ENCODE assay signal across 8 mouse cellular contexts in the genomic region with DNA sequence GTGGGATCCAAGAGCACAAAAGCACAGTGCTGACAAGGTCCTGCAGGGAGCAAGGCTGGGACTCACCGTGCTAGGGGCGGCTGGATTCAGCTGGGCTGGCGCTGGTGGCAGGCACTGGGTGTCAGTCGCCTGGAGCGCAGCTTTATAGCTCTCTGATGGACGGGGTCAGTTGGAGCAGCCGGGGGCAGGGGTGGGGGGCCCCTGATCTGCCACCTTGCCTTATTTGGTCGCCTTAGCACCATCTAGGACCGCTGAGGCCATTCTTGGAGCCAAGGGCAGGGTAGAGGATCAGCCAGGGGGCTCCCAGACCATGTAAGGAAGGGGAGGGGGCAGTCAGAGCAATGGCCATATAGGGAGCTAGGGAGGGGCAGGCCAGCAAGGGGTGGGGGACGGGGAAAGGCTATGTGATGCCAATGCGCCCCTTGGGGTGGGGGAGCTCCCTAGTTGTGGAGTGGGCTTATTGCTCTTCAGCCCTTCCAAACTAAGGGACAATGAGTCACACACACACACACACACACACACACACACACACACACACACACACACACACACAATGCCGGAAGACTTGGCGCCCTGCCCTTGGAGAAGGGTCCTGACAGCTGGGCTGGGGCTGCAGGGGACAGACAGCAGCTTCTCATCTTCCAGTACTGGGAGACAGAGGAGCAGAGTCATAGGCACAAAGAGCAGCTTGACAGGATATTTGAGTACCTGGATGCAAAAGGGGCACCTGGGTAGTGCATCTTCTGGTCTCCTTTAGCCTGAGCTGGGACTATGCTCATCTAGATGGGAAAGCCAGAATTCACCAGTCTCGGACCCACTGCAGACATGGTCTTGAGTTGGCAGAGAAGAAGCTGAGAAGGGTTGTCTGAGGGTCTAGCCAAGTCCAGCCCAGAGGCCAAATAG. TPM values are rescaled to one million over a fixed set of nuclear protein-coding genes. Genes with fewer than 3 reads are reported as not detected.
DNase-seq lines count a peak whose midpoint lies in the region; ATAC-seq lines count a peak whose summit lies in the region.

Gene Actc1 (minus strand): TSS at position 853 of the 903 bp plus-strand sequence.

- intact Hi-C loops in left cerebral cortex, postnatal 10 days (cut with DNase I): no loop called here

- H3K27ac ChIP-seq in embryonic facial prominence, embryonic 15.5 days (replicated peaks): no peak within 1 kb of the TSS
- H3K27ac ChIP-seq in hindbrain, embryonic 10.5 days: peak within 1 kb of the TSS; percentile 70; the same call in 1 of the 2 replicates
- H3K27ac ChIP-seq in midbrain, embryonic 13.5 days: no peak within 1 kb of the TSS

- peaks cover 6% of the 10 kb centered on the region; the same call in 1 of the 2 replicates for H3K4me1 ChIP-seq in embryonic facial prominence, embryonic 15.5 days
- peaks cover 17% of the 10 kb centered on the region for H3K4me1 ChIP-seq in hindbrain, embryonic 10.5 days (replicated peaks)
- H3K4me1 ChIP-seq in midbrain, embryonic 13.5 days (replicated peaks): peaks cover 11% of the 10 kb centered on the region

- peak; percentile 25 for DNase-seq in kidney, postnatal 10 days
- DNase-seq in kidney, postnatal 14 days: no peak
- peak; percentile 5 for DNase-seq in hindbrain, embryonic 10.5 days (ENCODE audit: low spot score)
- DNase-seq in left cerebral cortex, postnatal 10 days (ENCODE audit: extremely low spot score in 1 of 2, low spot score in 2 of 2): no peak
- no peak for DNase-seq in thymus, postnatal 10 days (ENCODE audit: low spot score in 2 of 2)
- no peak for DNase-seq in ovary, adult 18-20 months (ENCODE audit: low spot score)

- no peaks in the 10 kb centered on the region for H3K27me3 ChIP-seq in embryonic facial prominence, embryonic 15.5 days
- no peaks in the 10 kb centered on the region for H3K27me3 ChIP-seq in hindbrain, embryonic 10.5 days (ENCODE audit: insufficient read depth, poor library complexity, severe bottlenecking)
- no peaks in the 10 kb centered on the region for H3K27me3 ChIP-seq in midbrain, embryonic 13.5 days

- H3K4me2 ChIP-seq in embryonic facial prominence, embryonic 15.5 days (replicated peaks): no peak within 1 kb of the TSS
- H3K4me2 ChIP-seq in midbrain, embryonic 13.5 days (replicated peaks): no peak within 1 kb of the TSS

- peak within 1 kb of the TSS; percentile 9; the same call in 1 of the 2 replicates for H3K4me3 ChIP-seq in embryonic facial prominence, embryonic 15.5 days (replicated peaks)
- H3K4me3 ChIP-seq in hindbrain, embryonic 10.5 days: no peak within 1 kb of the TSS
- H3K4me3 ChIP-seq in midbrain, embryonic 13.5 days (replicated peaks): no peak within 1 kb of the TSS

- 39% methylated on average over 14 of the region's 14 CpGs for WGBS in embryonic facial prominence, embryonic 15.5 days
- WGBS in hindbrain, embryonic 10.5 days: 40% methylated on average over 14 of the region's 14 CpGs
- 44% methylated on average over 14 of the region's 14 CpGs for WGBS in midbrain, embryonic 13.5 days

- no peaks in the 10 kb centered on the region for H3K9me3 ChIP-seq in embryonic facial prominence, embryonic 15.5 days (replicated peaks)
- no peaks in the 10 kb centered on the region for H3K9me3 ChIP-seq in hindbrain, embryonic 10.5 days
- no peaks in the 10 kb centered on the region for H3K9me3 ChIP-seq in midbrain, embryonic 13.5 days

- peak; percentile 75 for ATAC-seq in embryonic facial prominence, embryonic 15.5 days (ENCODE audit: insufficient number of reproducible peaks, low FRiP score, low TSS enrichment, low read depth)
- ATAC-seq in midbrain, embryonic 13.5 days: peak; percentile 61

- no peaks in the 10 kb centered on the region for H3K36me3 ChIP-seq in embryonic facial prominence, embryonic 15.5 days
- no peaks in the 10 kb centered on the region for H3K36me3 ChIP-seq in hindbrain, embryonic 10.5 days
- H3K36me3 ChIP-seq in midbrain, embryonic 13.5 days: no peaks in the 10 kb centered on the region

- no peak within 1 kb of the TSS for H3K9ac ChIP-seq in embryonic facial prominence, embryonic 15.5 days
- H3K9ac ChIP-seq in midbrain, embryonic 13.5 days (replicated peaks): no peak within 1 kb of the TSS

RNA-seq across cellular contexts. Expression of gene Actc1, which starts in this region (rescaled TPM):
- 1,136 and 1,472 TPM in 2 replicates for polyA plus RNA-seq in embryonic facial prominence, embryonic 15.5 days (2015; fragmentation: Nextera tagmentation; extraction: Ambion mirVana)
- 6.3 and 16.5 TPM in 2 replicates for polyA plus RNA-seq in hindbrain, embryonic 10.5 days (2016; fragmentation: Nextera tagmentation; extraction: Ambion mirVana)
- polyA plus RNA-seq in midbrain, embryonic 13.5 days (2015; fragmentation: Nextera tagmentation; extraction: Ambion mirVana): 1.0 and 4.1 TPM in 2 replicates
- not detected for total RNA-seq in left cerebral cortex, postnatal 10 days (2021)

Comparison
In these comparisons a context has a peak if more than half of its experiments do, and no peak if none do; other contexts are left out.
1. RNA of gene Actc1 (polyA plus RNA-seq): 1,136 to 1,472 TPM in embryonic facial prominence, embryonic 15.5 days; 6.3 to 16.5 TPM in hindbrain, embryonic 10.5 days and 1.0 to 4.1 TPM in midbrain, embryonic 13.5 days; every median in the first group is over 10 times any median in the second.
2. DNase-seq: peak in kidney, postnatal 10 days (single experiment) and hindbrain, embryonic 10.5 days (single experiment); none in kidney, postnatal 14 days (single experiment), left cerebral cortex, postnatal 10 days (0 of 2), thymus, postnatal 10 days (0 of 2) and ovary, adult 18-20 months (single experiment).